Mouse (Mus musculus) midbrain, embryonic 10.5 days (tissue): ENCODE data around the gene Sms. TPM values are rescaled to one million over a fixed set of nuclear protein-coding genes. Genes with fewer than 3 reads are reported as not detected.

Experiments used
- DNase-seq: peaks from one replicate; pipeline ENCODE4 v3.0.0-alpha.2; 2017; ENCODE audit warnings: low spot score
- H3K27ac ChIP-seq: fragments of 300-500 bp; sonication (generic); replicated peaks from 2 replicates; pipeline ENCODE4 v1.5.1; 2016; ENCODE audit warnings: mild to moderate bottlenecking
- H3K27me3 ChIP-seq: fragments of 300-500 bp; sonication (generic); 2 replicates; pipeline ENCODE4 v1.6.1; 2016; ENCODE audit warnings: low read depth, mild to moderate bottlenecking; ENCODE audit not compliant: poor library complexity, severe bottlenecking
- H3K36me3 ChIP-seq: fragments of 300-500 bp; sonication (generic); 2 replicates; pipeline ENCODE4 v1.6.1; 2016; ENCODE audit warnings: mild to moderate bottlenecking, moderate library complexity
- H3K4me1 ChIP-seq: fragments of 300-500 bp; sonication (generic); 2 replicates; pipeline ENCODE4 v1.6.1; 2016
- H3K4me3 ChIP-seq: fragments of 300-500 bp; sonication (generic); 2 replicates; pipeline ENCODE4 v1.5.1; 2016; ENCODE audit warnings: mild to moderate bottlenecking, moderate library complexity
- H3K9me3 ChIP-seq: fragments of 300-500 bp; sonication (generic); replicated peaks from 2 replicates; pipeline ENCODE4 v1.6.1; 2016; ENCODE audit warnings: mild to moderate bottlenecking
- WGBS: fragments of 180-500 bp; shearing (Covaris S2); methylation state at CpG from one replicate; pipeline ENCODE4 v1.1.7; 2016; 5-methylcytosine and 5-hydroxymethylcytosine counted together
- polyA plus RNA-seq: library from polyadenylated mRNA; unstranded; fragments of >200 nt; fragmentation: Nextera tagmentation; extraction: Ambion mirVana; gene quantifications from 2 replicates; pipeline ENCODE4 v1.2.1, GENCODE M21; 2016

The Sms gene
- 86.3 and 102 TPM in 2 replicates for polyA plus RNA-seq

DNA sequence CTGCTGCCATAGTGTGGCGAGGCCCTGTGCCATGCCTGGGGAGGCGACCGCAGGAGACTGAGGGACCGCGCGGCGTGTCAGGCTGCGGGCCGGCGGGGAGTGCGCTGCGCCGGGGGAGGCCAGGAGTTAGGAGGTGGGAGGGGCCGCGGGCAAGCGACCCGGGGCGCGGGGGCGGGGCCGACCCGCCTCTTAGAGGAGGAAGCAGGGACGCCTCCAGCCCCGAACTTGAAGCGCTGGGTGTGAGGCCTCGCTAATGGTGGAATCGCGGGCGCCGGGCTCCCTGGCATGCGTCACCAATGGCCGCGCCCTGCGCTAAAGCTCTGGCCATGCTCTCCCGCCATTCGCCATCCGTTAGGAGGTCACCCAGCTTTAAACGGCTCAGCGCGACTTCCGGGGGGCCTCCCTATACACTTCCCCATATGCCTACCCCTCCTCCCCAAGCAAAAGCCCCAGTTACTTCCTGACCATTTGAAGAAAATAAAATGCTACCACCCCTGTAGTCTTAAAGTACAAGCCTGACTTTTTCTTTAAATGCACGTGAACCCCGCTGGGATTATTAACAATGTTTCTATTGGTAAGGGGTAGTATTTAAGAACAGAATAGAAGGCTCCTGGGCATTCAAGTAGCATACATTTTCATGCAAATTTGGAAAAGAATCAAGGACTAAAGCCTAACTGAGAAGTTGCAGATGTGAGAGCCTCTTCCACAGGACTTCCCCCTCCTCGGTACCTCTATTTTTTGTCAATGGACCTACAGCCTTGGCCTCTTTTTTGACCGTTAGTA lies at the start of gene Sms:
Sms (minus strand) TSS at position 344 of the 783 bp plus-strand sequence.
- Histone ChIP-seq H3K36me3 (no peaks in the 10 kb centered on the region), H3K4me1 (peaks cover 16% of the 10 kb centered on the region), H3K9me3 (no peaks in the 10 kb centered on the region; the same call in 1 of the 2 replicates), H3K27me3 (peaks cover 24% of the 10 kb centered on the region), H3K4me3 (peak within 1 kb of the TSS; percentile 71), H3K27ac (peak within 1 kb of the TSS; percentile 95)
- DNase-seq, result peak; percentile 79
- 22% methylated on average over 45 of the region's 45 CpGs for WGBS

DNA sequence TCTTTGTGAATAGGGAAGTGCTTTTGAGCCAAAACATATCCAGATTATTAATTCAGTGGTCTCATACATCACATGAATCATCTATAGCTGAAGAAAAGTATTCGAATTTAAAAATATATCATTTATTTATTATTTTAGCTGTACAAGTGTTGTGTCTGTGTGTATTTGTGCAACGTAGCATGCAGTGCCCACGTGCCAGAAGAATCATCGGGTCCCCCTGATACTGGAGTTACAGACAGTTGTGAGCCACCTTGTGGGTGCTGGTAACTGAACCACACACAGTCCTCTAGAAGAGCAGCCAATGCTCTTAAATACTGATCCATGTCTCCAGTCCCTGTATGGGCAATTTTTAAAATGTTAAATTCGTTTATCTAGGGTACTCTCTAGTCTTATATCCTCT lies 14.3 kb upstream of the Sms start:
- peaks cover 16% of the 10 kb centered on the region; the same call in 1 of the 2 replicates for H3K27me3 ChIP-seq
- H3K27ac ChIP-seq, result no peak overlapping the region
- H3K4me1 ChIP-seq, result no peaks in the 10 kb centered on the region
- WGBS, result 72% methylated on average over 5 of the region's 5 CpGs
- no peak for DNase-seq
- H3K9me3 ChIP-seq, result no peaks in the 10 kb centered on the region
- no peak overlapping the region for H3K4me3 ChIP-seq
- no peaks in the 10 kb centered on the region for H3K36me3 ChIP-seq

DNA sequence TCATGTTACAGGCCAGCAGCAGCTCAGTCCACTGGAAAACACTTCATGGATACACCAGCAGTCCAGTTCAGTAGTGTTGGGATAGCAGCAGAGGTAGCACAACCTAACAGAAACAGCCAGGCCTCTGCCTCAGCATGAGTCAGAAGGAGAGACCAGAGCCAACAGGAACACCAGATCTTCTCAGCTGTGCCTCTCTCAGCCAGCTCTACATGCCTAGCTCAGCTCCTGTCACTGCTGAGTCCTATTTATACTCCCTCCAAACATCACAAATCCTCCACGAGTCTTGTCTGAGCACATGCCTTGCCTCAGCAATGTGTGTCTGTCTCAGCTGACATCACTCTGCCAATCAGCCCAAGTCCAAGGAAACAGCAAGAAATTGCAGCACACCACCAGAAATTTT lies 12.4 kb upstream of the Sms start:
- H3K27me3 ChIP-seq, result peaks cover 19% of the 10 kb centered on the region; the same call in 1 of the 2 replicates
- H3K4me1 ChIP-seq, result no peaks in the 10 kb centered on the region
- 90% methylated on average over 1 of the region's 1 CpGs for WGBS
- no peak overlapping the region for H3K27ac ChIP-seq
- no peaks in the 10 kb centered on the region for H3K9me3 ChIP-seq
- no peaks in the 10 kb centered on the region for H3K36me3 ChIP-seq
- H3K4me3 ChIP-seq, result no peak overlapping the region
- DNase-seq, result no peak

DNA sequence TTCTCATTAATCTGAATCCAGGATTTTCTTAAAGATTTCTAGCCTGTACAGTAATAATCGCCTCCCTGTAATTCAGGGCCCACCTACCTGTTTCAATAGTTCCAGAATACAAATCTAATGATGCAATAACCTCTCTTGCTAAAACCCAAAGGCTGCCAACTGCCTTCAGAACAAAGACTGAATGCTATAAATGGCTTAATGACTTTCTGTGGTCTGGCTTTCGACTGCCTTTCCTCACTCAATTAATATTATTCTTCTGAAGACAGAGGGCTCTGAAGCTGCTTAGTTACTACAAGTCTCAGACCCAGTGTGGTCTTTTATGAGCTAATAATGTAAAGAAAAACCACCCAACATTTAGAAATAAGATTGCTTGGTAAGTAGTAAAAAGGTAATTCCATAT lies 9.8 kb upstream of the Sms start:
- WGBS, result 82% methylated on average over 2 of the region's 2 CpGs
- Histone ChIP-seq H3K36me3 (no peaks in the 10 kb centered on the region), H3K4me3 (no peak overlapping the region), H3K27me3 (peaks cover 25% of the 10 kb centered on the region; the same call in 1 of the 2 replicates), H3K9me3 (no peaks in the 10 kb centered on the region), H3K4me1 (no peaks in the 10 kb centered on the region), H3K27ac (no peak overlapping the region)
- DNase-seq, result no peak

DNA sequence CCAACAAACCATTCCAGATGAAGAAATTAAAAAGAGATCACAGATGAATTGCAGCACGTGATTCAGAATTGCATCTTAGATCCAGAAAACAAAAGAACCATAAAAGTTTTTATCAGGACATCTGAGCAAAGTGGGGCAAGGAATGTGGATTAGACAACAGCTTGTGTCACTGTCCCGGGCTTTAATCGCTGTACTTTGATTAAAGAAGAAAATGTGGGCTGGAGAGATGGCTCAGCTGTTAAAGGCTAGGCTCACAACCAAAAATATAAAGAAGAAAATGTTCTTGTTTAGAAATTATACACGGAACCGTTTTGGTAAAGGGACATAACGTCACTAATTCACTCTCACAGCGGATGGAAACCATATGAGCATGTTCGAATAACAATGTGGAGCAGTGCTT lies 7.9 kb upstream of the Sms start:
- Histone ChIP-seq H3K4me1 (no peaks in the 10 kb centered on the region), H3K27ac (no peak overlapping the region), H3K27me3 (peaks cover 40% of the 10 kb centered on the region), H3K9me3 (no peaks in the 10 kb centered on the region), H3K4me3 (no peak overlapping the region), H3K36me3 (no peaks in the 10 kb centered on the region)
- 83% methylated on average over 8 of the region's 8 CpGs for WGBS
- DNase-seq, result no peak

DNA sequence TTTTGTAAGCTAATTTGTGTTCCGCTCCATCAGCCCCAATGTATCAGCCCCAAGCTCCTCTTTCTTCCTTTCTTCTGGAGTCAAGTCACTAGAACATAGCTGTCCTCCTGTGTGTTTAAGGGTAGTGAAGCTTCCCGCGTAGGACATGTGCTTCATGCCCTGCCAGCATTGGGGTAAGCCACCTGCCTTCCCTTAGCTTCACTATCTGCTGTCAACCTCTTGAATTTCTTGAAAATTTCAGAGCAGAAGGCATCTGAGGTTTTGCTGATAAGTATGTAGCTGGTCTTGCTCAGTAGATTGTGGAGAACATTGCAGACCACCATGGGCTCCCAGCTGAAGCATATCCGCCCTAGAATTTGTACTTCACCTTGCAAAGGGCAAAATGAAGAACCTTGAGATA lies 1.1 kb upstream of the Sms start:
- Histone ChIP-seq H3K4me1 (peaks cover 16% of the 10 kb centered on the region), H3K27ac (peak overlapping the region; percentile 95), H3K9me3 (no peaks in the 10 kb centered on the region; the same call in 1 of the 2 replicates), H3K36me3 (no peaks in the 10 kb centered on the region), H3K4me3 (no peak overlapping the region), H3K27me3 (peaks cover 29% of the 10 kb centered on the region)
- 85% methylated on average over 4 of the region's 4 CpGs for WGBS
- DNase-seq, result no peak

DNA sequence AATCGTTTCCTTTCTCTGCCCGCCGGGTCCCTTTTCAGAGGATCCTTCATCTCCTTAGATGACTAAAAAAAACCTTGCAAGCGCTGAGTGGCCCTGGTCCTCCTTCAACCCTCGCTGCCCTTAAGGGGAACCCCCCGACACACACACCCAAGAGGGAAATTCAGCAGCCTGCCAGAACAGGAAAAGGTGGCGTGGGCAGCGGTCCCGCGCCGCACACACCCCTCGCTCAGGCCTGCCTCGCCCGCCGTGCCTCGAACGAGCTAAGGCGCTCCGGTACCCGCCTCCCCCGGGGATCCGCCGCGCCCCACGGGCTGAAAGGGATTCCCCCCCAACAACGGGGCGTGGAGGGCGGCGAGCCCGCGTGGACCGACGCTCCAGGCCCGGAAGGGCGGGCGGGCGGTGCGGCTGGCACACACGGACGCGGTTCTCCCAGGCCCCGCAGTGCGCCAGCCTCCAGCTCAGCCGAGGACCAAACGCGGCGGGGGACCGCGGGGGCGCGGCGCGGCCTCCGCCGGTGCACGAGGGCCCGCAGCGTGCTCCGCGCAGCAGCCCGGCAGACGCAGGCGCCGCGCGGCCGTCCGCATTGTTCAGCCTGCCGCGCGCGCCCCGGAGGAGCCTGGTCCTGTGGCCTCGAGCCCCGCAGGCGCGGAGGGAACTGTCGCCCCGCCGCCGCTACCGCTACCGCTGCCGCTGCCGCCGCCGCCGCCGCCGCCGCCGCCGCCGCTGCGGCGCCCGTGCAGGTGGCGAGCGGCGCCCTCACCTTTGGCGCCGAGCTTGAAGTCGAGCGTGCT lies 747 bp downstream of the Sms start:
- 48% methylated on average over 100 of the region's 104 CpGs for WGBS
- no peaks in the 10 kb centered on the region; the same call in 1 of the 2 replicates for H3K9me3 ChIP-seq
- H3K4me1 ChIP-seq, result peaks cover 16% of the 10 kb centered on the region
- no peaks in the 10 kb centered on the region for H3K36me3 ChIP-seq
- peak; percentile 58 for DNase-seq
- H3K4me3 ChIP-seq, result peak overlapping the region; percentile 71
- H3K27me3 ChIP-seq, result peaks cover 20% of the 10 kb centered on the region
- H3K27ac ChIP-seq, result peak overlapping the region; percentile 95

DNA sequence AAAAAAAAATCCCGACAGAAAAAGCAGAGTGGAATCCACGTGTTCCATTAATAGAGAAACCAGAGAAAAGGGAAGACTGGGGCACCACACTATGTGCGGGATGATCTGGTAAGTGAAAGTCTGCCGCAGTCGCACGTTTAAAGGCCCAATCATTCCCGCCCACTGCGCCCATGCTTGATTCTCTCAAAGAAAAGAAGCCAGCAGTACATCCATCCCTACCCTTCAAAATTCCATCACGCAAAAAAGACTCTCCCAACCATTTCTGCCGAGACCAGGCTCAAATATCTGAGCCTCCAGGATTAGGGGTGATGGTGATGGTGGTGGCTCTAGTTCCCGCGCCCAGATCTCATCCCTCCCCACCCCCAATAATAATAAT lies 1.3 kb downstream of the Sms start:
- no peaks in the 10 kb centered on the region; the same call in 1 of the 2 replicates for H3K9me3 ChIP-seq
- peaks cover 16% of the 10 kb centered on the region for H3K4me1 ChIP-seq
- WGBS, result 21% methylated on average over 12 of the region's 12 CpGs
- no peak for DNase-seq
- peak overlapping the region; percentile 71 for H3K4me3 ChIP-seq
- peak overlapping the region; percentile 95 for H3K27ac ChIP-seq
- peaks cover 14% of the 10 kb centered on the region for H3K27me3 ChIP-seq
- no peaks in the 10 kb centered on the region for H3K36me3 ChIP-seq

DNA sequence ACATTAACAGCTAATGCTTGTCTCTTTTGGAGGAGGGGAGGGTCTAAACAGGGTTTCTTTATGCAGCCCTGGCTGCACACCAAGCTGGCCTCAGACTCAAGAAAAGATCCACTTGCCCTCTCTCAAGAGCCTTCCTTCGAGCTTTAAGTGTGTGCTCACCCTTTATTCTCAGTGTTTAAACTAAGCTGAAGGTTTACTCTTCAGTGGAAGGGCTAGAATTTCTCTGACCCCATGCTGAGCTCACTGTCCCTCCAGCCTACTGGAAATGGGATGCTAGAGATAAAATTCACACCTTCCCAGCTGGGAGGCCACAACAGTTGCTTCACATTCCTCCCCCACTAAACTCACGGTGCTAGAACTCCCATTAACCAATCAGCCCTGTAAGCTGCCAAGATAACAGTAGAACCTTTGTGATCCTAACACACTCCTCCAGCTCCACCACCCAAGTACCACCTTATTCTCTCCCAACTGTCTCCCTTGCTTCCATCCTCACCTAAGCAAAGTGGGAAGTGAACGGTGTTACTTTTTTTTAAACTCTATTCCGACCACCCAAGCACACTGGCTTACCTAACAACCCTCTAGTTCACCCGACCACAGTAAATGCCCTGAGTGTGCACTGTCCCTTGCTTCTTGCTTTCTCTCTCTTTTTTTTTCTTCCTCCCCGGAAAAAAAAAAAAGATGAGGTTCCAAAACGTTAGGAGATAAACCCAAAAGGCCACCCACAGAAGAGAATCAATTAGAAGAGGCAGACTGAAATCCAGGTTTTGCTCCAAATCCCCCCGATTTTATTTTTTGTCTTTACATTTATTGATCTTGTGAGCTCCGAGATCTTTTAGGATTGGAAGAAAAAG lies 2.0 kb downstream of the Sms start:
- Histone ChIP-seq H3K4me3 (peak overlapping the region; percentile 71), H3K4me1 (peaks cover 16% of the 10 kb centered on the region), H3K9me3 (no peaks in the 10 kb centered on the region; the same call in 1 of the 2 replicates), H3K36me3 (no peaks in the 10 kb centered on the region), H3K27me3 (peaks cover 9% of the 10 kb centered on the region), H3K27ac (peak overlapping the region; percentile 95)
- WGBS, result 22% methylated on average over 9 of the region's 9 CpGs
- peak; percentile 13 for DNase-seq

DNA sequence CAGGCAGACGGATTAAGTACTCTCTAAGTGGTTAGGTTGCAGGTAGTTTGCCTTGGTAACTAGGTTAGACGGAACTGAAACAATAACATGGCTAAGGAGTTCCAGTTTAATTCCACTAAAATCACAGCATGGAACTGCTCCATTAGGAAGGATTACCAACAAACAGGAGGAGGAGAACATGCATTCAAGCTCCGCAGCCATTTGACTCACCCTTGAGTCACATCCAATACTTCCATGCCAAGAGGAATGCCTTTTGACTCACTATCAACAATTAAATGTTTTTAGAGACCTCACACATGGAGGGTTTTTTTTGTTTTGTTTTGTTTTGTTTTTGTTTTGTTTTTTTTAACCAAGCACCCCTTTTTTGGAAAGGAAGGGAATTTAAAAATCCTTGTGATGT lies 3.3 kb downstream of the Sms start:
- WGBS, result 76% methylated on average over 3 of the region's 3 CpGs
- no peaks in the 10 kb centered on the region for H3K36me3 ChIP-seq
- DNase-seq, result no peak
- no peak overlapping the region for H3K27ac ChIP-seq
- H3K4me3 ChIP-seq, result no peak overlapping the region
- no peaks in the 10 kb centered on the region; the same call in 1 of the 2 replicates for H3K9me3 ChIP-seq
- H3K27me3 ChIP-seq, result no peaks in the 10 kb centered on the region
- peaks cover 16% of the 10 kb centered on the region for H3K4me1 ChIP-seq

DNA sequence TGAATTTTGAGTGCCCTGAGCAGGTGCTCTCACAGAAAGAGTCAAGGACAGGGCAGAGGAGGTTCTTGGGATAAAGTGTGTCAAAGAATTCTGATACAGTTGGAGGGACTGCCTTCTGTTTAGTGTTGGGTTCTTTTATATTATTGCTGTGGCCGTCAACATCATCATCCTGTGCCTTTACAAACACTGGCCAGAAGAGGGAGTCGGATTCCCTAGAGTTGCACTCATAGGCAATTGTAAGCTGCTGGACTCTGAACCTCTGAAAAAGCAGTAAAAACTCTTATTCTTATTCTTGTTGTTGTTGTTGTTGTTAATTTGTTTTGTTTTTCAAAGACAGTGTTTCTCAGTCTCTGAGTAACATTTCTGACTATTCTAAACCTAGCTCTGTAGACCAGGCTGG lies 5.3 kb downstream of the Sms start:
- H3K36me3 ChIP-seq, result no peaks in the 10 kb centered on the region
- WGBS, result 73% methylated on average over 2 of the region's 2 CpGs
- DNase-seq, result no peak
- H3K27ac ChIP-seq, result no peak overlapping the region
- H3K4me1 ChIP-seq, result peaks cover 9% of the 10 kb centered on the region
- no peak overlapping the region for H3K4me3 ChIP-seq
- H3K9me3 ChIP-seq, result no peaks in the 10 kb centered on the region; the same call in 1 of the 2 replicates
- no peaks in the 10 kb centered on the region for H3K27me3 ChIP-seq

DNA sequence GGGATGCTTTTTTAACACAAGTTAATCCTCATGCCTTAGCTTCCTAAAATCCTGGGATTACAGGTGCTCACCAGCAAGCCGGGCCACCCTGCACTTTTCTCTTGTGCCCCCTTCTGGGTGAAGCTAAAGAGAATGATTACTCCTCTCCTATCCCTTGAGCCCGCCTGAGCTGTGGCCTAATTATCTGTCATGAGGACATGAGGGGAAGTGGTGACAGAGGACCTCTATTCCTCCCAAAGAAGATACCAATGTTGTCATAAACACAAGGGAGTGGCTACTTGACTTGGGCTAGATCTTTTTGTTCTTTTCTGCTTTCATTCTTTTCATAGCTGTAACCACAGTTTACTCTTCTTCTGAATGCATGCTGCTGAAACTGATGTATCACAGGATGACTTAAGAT lies 9.2 kb downstream of the Sms start:
- Histone ChIP-seq H3K4me3 (no peak overlapping the region), H3K9me3 (no peaks in the 10 kb centered on the region), H3K4me1 (no peaks in the 10 kb centered on the region), H3K27me3 (no peaks in the 10 kb centered on the region), H3K36me3 (no peaks in the 10 kb centered on the region), H3K27ac (no peak overlapping the region)
- no peak for DNase-seq
- WGBS, result 84% methylated on average over 2 of the region's 2 CpGs
